In genomic region chr12:31976544-31976943, GRCm38 (mm10) we compare ENCODE assay signal across 9 mouse cellular contexts. TPM values are rescaled to one million over a fixed set of nuclear protein-coding genes. Genes with fewer than 3 reads are reported as not detected.
DNase-seq lines count a peak whose midpoint lies in the region; ATAC-seq lines count a peak whose summit lies in the region.
"Had no signal": no experiment of that assay in that cellular context is flagged by ENCODE, and none has a peak within 500 bp of the region (broad histone marks: within the 10 kb centered on the region; RNA-seq: fewer than 3 reads in every experiment).

No protein-coding gene starts in this region.

- no peak overlapping the region for H3K4me3 ChIP-seq in kidney, embryonic 16.5 days (ENCODE audit: low read length)
- H3K4me3 ChIP-seq in embryonic facial prominence, embryonic 10.5 days = no peak overlapping the region
- H3K4me3 ChIP-seq in midbrain, embryonic 13.5 days (replicated peaks) = no peak overlapping the region
- H3K4me3 ChIP-seq in hindbrain, embryonic 12.5 days = no peak overlapping the region
- H3K4me3 ChIP-seq: embryonic facial prominence, embryonic 13.5 days had no signal

- ATAC-seq in kidney, embryonic 16.5 days (ENCODE audit: low FRiP score, low TSS enrichment) = no peak
- 0 out of 2 replicates have a peak, but pooled peaks have one; percentile 31 for ATAC-seq in midbrain, embryonic 13.5 days
- ATAC-seq in hindbrain, embryonic 12.5 days (ENCODE audit: low FRiP score) = no peak

- no peak overlapping the region for H3K4me2 ChIP-seq in kidney, embryonic 16.5 days (replicated peaks; ENCODE audit: low read depth, low read length)
- H3K4me2 ChIP-seq in midbrain, embryonic 13.5 days (replicated peaks) = no peak overlapping the region
- H3K4me2 ChIP-seq in hindbrain, embryonic 12.5 days (replicated peaks) = no peak overlapping the region
- H3K4me2 ChIP-seq: embryonic facial prominence, embryonic 13.5 days had no signal

- H3K9ac ChIP-seq in kidney, embryonic 16.5 days (replicated peaks; ENCODE audit: low read length) = no peak overlapping the region
- no peak overlapping the region for H3K9ac ChIP-seq in midbrain, embryonic 13.5 days (replicated peaks)
- no peak overlapping the region for H3K9ac ChIP-seq in hindbrain, embryonic 12.5 days
- H3K9ac ChIP-seq: embryonic facial prominence, embryonic 13.5 days had no signal

- 0 out of 2 replicates have a peak, but pooled peaks cover 2% of the 10 kb centered on the region for H3K4me1 ChIP-seq in kidney, embryonic 16.5 days (ENCODE audit: insufficient read depth, low read length)
- no peaks in the 10 kb centered on the region for H3K4me1 ChIP-seq in embryonic facial prominence, embryonic 10.5 days
- 0 out of 2 replicates have a peak, but pooled peaks cover 5% of the 10 kb centered on the region for H3K4me1 ChIP-seq in midbrain, embryonic 13.5 days (replicated peaks)
- peaks cover 14% of the 10 kb centered on the region; the same call in 1 of the 2 replicates for H3K4me1 ChIP-seq in hindbrain, embryonic 12.5 days

- 60% methylated on average over 7 of the region's 7 CpGs for WGBS in kidney, embryonic 16.5 days
- WGBS in embryonic facial prominence, embryonic 10.5 days = 50% methylated on average over 7 of the region's 7 CpGs
- WGBS in midbrain, embryonic 13.5 days = 53% methylated on average over 7 of the region's 7 CpGs
- WGBS in hindbrain, embryonic 12.5 days = 57% methylated on average over 7 of the region's 7 CpGs

- no peak overlapping the region for H3K27ac ChIP-seq in kidney, embryonic 16.5 days (ENCODE audit: low read length)
- H3K27ac ChIP-seq in embryonic facial prominence, embryonic 10.5 days (replicated peaks) = no peak overlapping the region
- no peak overlapping the region for H3K27ac ChIP-seq in midbrain, embryonic 13.5 days
- no peak overlapping the region for H3K27ac ChIP-seq in hindbrain, embryonic 12.5 days
- H3K27ac ChIP-seq: embryonic facial prominence, embryonic 13.5 days had no signal

- no peaks in the 10 kb centered on the region for H3K27me3 ChIP-seq in kidney, embryonic 16.5 days (ENCODE audit: insufficient read depth, low read length)
- H3K27me3 ChIP-seq in embryonic facial prominence, embryonic 10.5 days (replicated peaks; ENCODE audit: low read depth, poor library complexity, severe bottlenecking) = no peaks in the 10 kb centered on the region
- H3K27me3 ChIP-seq in midbrain, embryonic 13.5 days = no peaks in the 10 kb centered on the region
- no peaks in the 10 kb centered on the region for H3K27me3 ChIP-seq in hindbrain, embryonic 12.5 days
- H3K27me3 ChIP-seq: embryonic facial prominence, embryonic 13.5 days had no signal

- no peaks in the 10 kb centered on the region for H3K36me3 ChIP-seq in kidney, embryonic 16.5 days (ENCODE audit: insufficient read depth, low read length)
- H3K36me3 ChIP-seq in embryonic facial prominence, embryonic 10.5 days (replicated peaks) = peaks cover 11% of the 10 kb centered on the region
- peaks cover 15% of the 10 kb centered on the region for H3K36me3 ChIP-seq in midbrain, embryonic 13.5 days
- peaks cover under 1% of the 10 kb centered on the region; the same call in 1 of the 2 replicates for H3K36me3 ChIP-seq in hindbrain, embryonic 12.5 days

- no peaks in the 10 kb centered on the region for H3K9me3 ChIP-seq in kidney, embryonic 16.5 days (ENCODE audit: low read length)
- no peaks in the 10 kb centered on the region for H3K9me3 ChIP-seq in embryonic facial prominence, embryonic 10.5 days
- H3K9me3 ChIP-seq in midbrain, embryonic 13.5 days = no peaks in the 10 kb centered on the region
- no peaks in the 10 kb centered on the region for H3K9me3 ChIP-seq in hindbrain, embryonic 12.5 days (replicated peaks)
- H3K9me3 ChIP-seq: embryonic facial prominence, embryonic 13.5 days had no signal

- peak; percentile 30 to 67 for DNase-seq in adrenal gland, adult (ENCODE audit: inconsistent age in 2 of 2, low spot score in 1 of 2)
- DNase-seq in adrenal gland, postnatal 25 days = no peak
- peak; percentile 19 for DNase-seq in kidney, adult 9 months
- peak; percentile 27 for DNase-seq in embryonic facial prominence, embryonic 10.5 days (ENCODE audit: low spot score)
- no peak for DNase-seq in gastrocnemius, adult 18-20 months (ENCODE audit: low spot score)

RNA-seq across cellular contexts. Expression of gene Hbp1, which starts 26.2 kb away (rescaled TPM):
- total RNA-seq in adrenal gland, postnatal 25 days (2021) = 121 and 130 TPM in 2 replicates
- 127 and 132 TPM in 2 replicates for polyA plus RNA-seq in kidney, embryonic 16.5 days (2015; fragmentation: Nextera tagmentation; extraction: Ambion mirVana)
- polyA plus RNA-seq in embryonic facial prominence, embryonic 10.5 days (2016; fragmentation: Nextera tagmentation; extraction: Ambion mirVana) = 92.9 and 103 TPM in 2 replicates
- polyA plus RNA-seq in midbrain, embryonic 13.5 days (2015; fragmentation: Nextera tagmentation; extraction: Ambion mirVana) = 70.4 and 78.0 TPM in 2 replicates
- polyA plus RNA-seq in hindbrain, embryonic 12.5 days (2016; fragmentation: Nextera tagmentation; extraction: Ambion mirVana) = 94.7 and 95.6 TPM in 2 replicates
- 10 to 100 TPM; 61.8 to 77.7 TPM for total RNA-seq in gastrocnemius, adult 18-20 months (2021)

Comparison
In these comparisons a context has a peak if more than half of its experiments do, and no peak if none do; other contexts are left out.
1. DNase-seq: peak in adrenal gland, adult (2 of 2), kidney, adult 9 months (single experiment) and embryonic facial prominence, embryonic 10.5 days (single experiment); none in adrenal gland, postnatal 25 days (single experiment) and gastrocnemius, adult 18-20 months (single experiment).